Mouse (Mus musculus): ENCODE measurements around the gene Ltb.

GRCm38 (mm10) chr17:35236996-35237395 is 42.8 kb downstream of the Ltb start:
- TF ChIP-seq CTCF (IDR thresholded peaks at IDR 0.05) (no peak), POLR2A (IDR thresholded peaks at IDR 0.05; ENCODE audit: insufficient read depth, low read depth, low read length) (no peak)

Measured in heart, adult 2 months (tissue).